Mouse (Mus musculus): ENCODE measurements around the gene Mterf4. TPM values are rescaled to one million over a fixed set of nuclear protein-coding genes. Genes with fewer than 3 reads are reported as not detected.
"Not testable (repeated sequence)": the region's sequence is repeated elsewhere in the genome, so short reads cannot be mapped to it uniquely, and the experiment has no call there.

The Mterf4 gene
- polyA plus RNA-seq, 1 experiment from 2014 or later = 26.6 TPM

DNA sequence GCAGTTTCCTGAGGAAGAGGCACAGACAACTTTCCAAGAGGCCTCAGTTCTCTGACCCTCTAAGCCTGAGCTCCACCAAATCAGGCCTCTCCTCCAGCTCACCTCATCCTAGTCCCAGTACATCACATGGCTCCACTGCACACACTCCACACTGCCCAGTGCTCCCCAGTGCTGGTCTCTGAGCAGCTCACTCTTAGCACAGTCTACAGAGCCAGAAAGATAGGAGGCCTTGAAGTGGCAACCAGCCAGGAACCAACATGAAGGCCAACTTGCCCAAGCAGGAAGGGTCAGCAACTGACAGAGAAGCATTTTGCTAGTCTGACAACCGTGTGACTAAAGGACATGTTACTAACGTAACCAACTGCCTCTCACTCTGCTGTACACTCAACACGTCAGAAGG is 5.1 kb downstream of the Mterf4 start:
- ATAC-seq = no peak
- Histone ChIP-seq H3K4me1 (ENCODE audit: control insufficient read depth, insufficient read depth, low read length) (peaks cover 7% of the 10 kb centered on the region), H3K9me3 (ENCODE audit: control insufficient read depth, low read length) (no peaks in the 10 kb centered on the region), H3K4me3 (ENCODE audit: low read length) (no peak overlapping the region), H3K27ac (ENCODE audit: low read length) (no peak overlapping the region), H3K36me3 (ENCODE audit: control insufficient read depth, insufficient read depth, low read length) (0 out of 2 replicates have a peak, but pooled peaks cover 7% of the 10 kb centered on the region), H3K27me3 (replicated peaks; ENCODE audit: control insufficient read depth, insufficient read depth, low read length) (no peaks in the 10 kb centered on the region), H3K9ac (ENCODE audit: low read depth, low read length) (no peak overlapping the region), H3K4me2 (ENCODE audit: low read depth, low read length) (no peak overlapping the region)
- 96% methylated on average over 3 of the region's 3 CpGs for WGBS

DNA sequence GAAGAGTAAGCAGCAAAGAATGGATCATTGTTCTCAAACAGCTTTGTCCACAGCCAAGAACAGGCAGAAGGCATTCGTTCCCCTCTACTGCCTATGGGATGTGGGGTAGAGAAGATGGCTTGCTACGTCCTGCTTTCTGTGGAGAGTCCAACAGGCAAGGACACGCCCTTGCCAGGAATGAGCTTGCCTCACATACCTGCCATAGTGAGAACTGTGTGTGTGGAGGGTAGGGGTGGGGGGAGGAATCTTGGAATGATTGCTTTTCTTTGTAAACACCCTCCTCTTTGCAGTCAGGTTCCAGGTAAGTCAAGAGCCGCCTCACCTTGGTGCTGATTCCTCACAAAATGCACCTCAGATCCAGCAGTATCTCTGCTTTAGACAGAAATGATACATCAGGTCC is 5.9 kb downstream of the Mterf4 start:
- 0 out of 2 replicates have a peak, but pooled peaks have one; percentile 36 for ATAC-seq
- Histone ChIP-seq H3K36me3 (ENCODE audit: control insufficient read depth, insufficient read depth, low read length) (0 out of 2 replicates have a peak, but pooled peaks cover 7% of the 10 kb centered on the region), H3K9me3 (ENCODE audit: control insufficient read depth, low read length) (no peaks in the 10 kb centered on the region), H3K4me2 (ENCODE audit: low read depth, low read length) (no peak overlapping the region), H3K27ac (ENCODE audit: low read length) (no peak overlapping the region), H3K4me1 (ENCODE audit: control insufficient read depth, insufficient read depth, low read length) (peaks cover 3% of the 10 kb centered on the region), H3K27me3 (replicated peaks; ENCODE audit: control insufficient read depth, insufficient read depth, low read length) (no peaks in the 10 kb centered on the region), H3K4me3 (ENCODE audit: low read length) (no peak overlapping the region), H3K9ac (ENCODE audit: low read depth, low read length) (no peak overlapping the region)
- 62% methylated on average over 4 of the region's 4 CpGs for WGBS

DNA sequence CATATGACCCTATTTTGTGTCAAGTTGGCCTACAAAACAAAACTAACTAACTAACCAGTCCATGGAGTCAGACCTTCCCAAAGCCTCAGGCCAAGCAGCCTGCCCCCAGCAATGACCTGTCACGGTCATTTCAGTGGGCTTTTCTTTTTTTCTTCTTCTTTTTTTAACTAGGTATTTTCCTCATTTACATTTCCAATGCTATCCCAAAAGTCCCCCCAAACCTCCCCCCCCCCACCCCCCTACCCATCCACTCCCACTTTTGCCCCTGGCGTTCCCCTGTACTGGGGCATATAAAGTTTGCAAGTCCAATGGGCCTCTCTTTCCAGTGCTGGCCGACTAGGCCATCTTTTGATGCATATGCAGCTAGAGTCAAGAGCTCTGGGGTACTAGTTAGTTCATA is 11.2 kb downstream of the Mterf4 start:
- H3K36me3 ChIP-seq (ENCODE audit: control insufficient read depth, insufficient read depth, low read length); H3K27me3 ChIP-seq (replicated peaks; ENCODE audit: control insufficient read depth, insufficient read depth, low read length); H3K9me3 ChIP-seq (ENCODE audit: control insufficient read depth, low read length); H3K9ac ChIP-seq (ENCODE audit: low read depth, low read length); H3K4me3 ChIP-seq (ENCODE audit: low read length); H3K27ac ChIP-seq (ENCODE audit: low read length); ATAC-seq; H3K4me2 ChIP-seq (ENCODE audit: low read depth, low read length); H3K4me1 ChIP-seq (ENCODE audit: control insufficient read depth, insufficient read depth, low read length): not testable (repeated sequence)
- 80% methylated on average over 3 of the region's 3 CpGs for WGBS

DNA sequence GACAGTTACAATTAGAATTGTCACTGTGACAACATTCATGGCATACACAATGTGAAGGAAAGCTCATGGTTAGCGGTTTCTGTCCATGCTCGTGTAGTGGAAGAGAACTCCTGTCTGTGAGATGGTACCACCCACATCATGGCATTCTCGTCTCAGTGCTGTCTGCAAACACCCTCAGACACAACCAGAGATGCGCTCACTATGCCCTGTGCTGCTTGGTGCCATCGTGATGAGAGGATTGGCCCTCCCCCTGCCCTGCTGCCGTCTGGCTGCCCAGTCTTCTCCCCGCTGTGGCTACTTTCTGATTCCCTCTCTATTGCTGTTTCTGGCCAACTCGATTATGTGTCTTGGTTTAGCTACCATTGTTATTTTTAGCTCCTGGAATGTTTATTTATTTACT is 13.7 kb downstream of the Mterf4 start:
- H3K36me3 ChIP-seq (ENCODE audit: control insufficient read depth, insufficient read depth, low read length) = 0 out of 2 replicates have a peak, but pooled peaks cover 5% of the 10 kb centered on the region
- ATAC-seq = no peak
- H3K4me3 ChIP-seq (ENCODE audit: low read length) = no peak overlapping the region
- H3K4me1 ChIP-seq (ENCODE audit: control insufficient read depth, insufficient read depth, low read length) = no peaks in the 10 kb centered on the region
- no peaks in the 10 kb centered on the region for H3K27me3 ChIP-seq (replicated peaks; ENCODE audit: control insufficient read depth, insufficient read depth, low read length)
- H3K9ac ChIP-seq (ENCODE audit: low read depth, low read length) = no peak overlapping the region
- H3K27ac ChIP-seq (ENCODE audit: low read length) = no peak overlapping the region
- 68% methylated on average over 8 of the region's 8 CpGs for WGBS
- H3K4me2 ChIP-seq (ENCODE audit: low read depth, low read length) = no peak overlapping the region
- H3K9me3 ChIP-seq (ENCODE audit: control insufficient read depth, low read length) = no peaks in the 10 kb centered on the region

DNA sequence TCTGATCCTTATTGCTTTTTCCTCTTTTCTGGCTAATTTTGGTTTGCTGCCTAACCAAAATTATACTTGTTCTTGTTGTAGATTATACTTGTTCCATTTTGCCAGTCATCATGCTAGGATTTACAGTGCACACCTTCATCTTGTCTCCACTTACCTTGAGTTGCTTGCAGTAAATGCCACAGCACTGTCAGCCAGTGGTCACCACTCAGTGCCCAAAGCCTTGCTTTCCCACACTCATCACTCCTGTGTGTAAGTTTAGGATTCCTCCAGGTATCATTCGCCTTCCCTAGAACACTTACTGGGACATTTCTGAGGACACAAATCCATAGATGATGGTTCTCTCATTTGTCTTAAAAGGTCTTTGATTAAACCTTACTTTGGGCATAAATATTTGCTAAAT is 14.1 kb downstream of the Mterf4 start:
- no peak overlapping the region for H3K27ac ChIP-seq (ENCODE audit: low read length)
- no peaks in the 10 kb centered on the region for H3K4me1 ChIP-seq (ENCODE audit: control insufficient read depth, insufficient read depth, low read length)
- no peaks in the 10 kb centered on the region for H3K9me3 ChIP-seq (ENCODE audit: control insufficient read depth, low read length)
- ATAC-seq = no peak
- H3K36me3 ChIP-seq (ENCODE audit: control insufficient read depth, insufficient read depth, low read length) = 0 out of 2 replicates have a peak, but pooled peaks cover 5% of the 10 kb centered on the region
- no peak overlapping the region for H3K4me3 ChIP-seq (ENCODE audit: low read length)
- H3K27me3 ChIP-seq (replicated peaks; ENCODE audit: control insufficient read depth, insufficient read depth, low read length) = no peaks in the 10 kb centered on the region
- H3K9ac ChIP-seq (ENCODE audit: low read depth, low read length) = no peak overlapping the region
- no peak overlapping the region for H3K4me2 ChIP-seq (ENCODE audit: low read depth, low read length)
- WGBS = 88% methylated on average over 1 of the region's 1 CpGs

DNA sequence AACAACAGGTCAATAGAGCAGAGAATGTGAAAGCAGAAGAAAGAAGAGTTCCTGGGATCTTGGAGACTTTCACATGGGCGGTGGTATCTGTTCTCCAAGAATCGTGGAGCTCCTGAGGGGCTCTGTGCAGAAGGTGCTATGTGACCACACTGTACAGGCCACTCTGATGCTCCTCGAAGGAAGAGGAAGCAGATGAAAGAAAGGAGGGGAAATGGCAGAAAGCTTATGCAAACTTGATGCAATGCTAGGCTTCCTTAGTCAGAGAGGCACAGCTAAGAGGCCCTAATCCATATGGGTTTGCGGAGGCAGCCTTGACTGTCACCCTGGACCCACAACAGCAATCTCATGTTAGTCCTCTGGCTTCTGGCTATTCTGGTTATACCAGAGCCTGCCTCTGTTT is 14.8 kb downstream of the Mterf4 start:
- Histone ChIP-seq H3K9me3 (ENCODE audit: control insufficient read depth, low read length) (no peaks in the 10 kb centered on the region), H3K36me3 (ENCODE audit: control insufficient read depth, insufficient read depth, low read length) (0 out of 2 replicates have a peak, but pooled peaks cover 4% of the 10 kb centered on the region), H3K27me3 (replicated peaks; ENCODE audit: control insufficient read depth, insufficient read depth, low read length) (no peaks in the 10 kb centered on the region), H3K4me2 (ENCODE audit: low read depth, low read length) (no peak overlapping the region), H3K9ac (ENCODE audit: low read depth, low read length) (no peak overlapping the region), H3K27ac (ENCODE audit: low read length) (no peak overlapping the region), H3K4me3 (ENCODE audit: low read length) (no peak overlapping the region), H3K4me1 (ENCODE audit: control insufficient read depth, insufficient read depth, low read length) (no peaks in the 10 kb centered on the region)
- WGBS = 77% methylated on average over 4 of the region's 4 CpGs
- no peak for ATAC-seq

DNA sequence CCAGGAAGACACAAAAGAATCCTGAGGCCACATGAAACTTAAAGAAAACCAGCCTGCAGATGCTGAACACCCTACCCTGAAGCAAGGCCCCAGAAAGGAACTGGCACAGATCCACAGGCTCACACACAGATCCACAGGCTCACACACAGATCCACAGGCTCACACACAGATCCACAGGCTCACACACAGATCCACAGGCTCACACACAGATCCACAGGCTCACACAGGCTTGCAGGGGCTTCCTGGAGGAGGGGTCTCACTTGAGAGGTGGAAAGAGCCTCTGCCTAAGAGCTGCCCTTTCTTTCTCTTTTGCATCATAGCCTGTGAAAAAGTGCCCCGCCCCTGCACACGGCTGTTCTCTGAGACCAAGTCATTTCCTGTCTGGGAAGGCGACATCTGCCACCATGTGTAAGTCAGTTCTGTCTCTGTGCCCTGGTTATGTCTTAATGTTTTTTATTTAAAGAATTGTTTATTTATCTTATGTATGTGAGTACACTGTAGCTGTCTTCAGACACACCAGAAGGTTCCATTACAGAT is 16.0 kb downstream of the Mterf4 start:
- WGBS = 31% methylated on average over 3 of the region's 3 CpGs
- no peak overlapping the region for H3K4me3 ChIP-seq (ENCODE audit: low read length)
- H3K27me3 ChIP-seq (replicated peaks; ENCODE audit: control insufficient read depth, insufficient read depth, low read length) = no peaks in the 10 kb centered on the region
- no peak overlapping the region for H3K4me2 ChIP-seq (ENCODE audit: low read depth, low read length)
- no peaks in the 10 kb centered on the region for H3K36me3 ChIP-seq (ENCODE audit: control insufficient read depth, insufficient read depth, low read length)
- no peak for ATAC-seq
- H3K27ac ChIP-seq (ENCODE audit: low read length) = no peak overlapping the region
- H3K9ac ChIP-seq (ENCODE audit: low read depth, low read length) = no peak overlapping the region
- no peaks in the 10 kb centered on the region for H3K9me3 ChIP-seq (ENCODE audit: control insufficient read depth, low read length)
- no peaks in the 10 kb centered on the region for H3K4me1 ChIP-seq (ENCODE audit: control insufficient read depth, insufficient read depth, low read length)

DNA sequence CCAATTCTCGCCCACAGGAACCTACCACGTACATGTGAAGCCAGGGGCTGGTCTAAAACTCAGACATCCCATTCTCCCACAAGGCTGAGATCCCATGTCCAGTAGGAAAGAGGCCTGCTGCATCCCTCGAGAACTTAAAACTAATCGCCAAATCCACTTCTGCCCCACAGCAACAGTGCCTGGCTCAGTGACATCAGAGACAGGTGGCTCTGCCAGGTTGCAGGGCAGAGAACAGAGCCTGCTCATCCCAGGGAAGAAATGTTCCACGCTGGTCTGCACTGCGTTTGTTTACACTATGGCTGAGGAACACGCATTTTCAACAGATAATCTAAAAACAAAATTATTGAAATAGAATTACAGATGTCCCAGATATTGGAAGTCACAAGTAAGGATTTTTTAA is 28.7 kb downstream of the Mterf4 start:
- Histone ChIP-seq H3K36me3 (ENCODE audit: control insufficient read depth, insufficient read depth, low read length) (no peaks in the 10 kb centered on the region), H3K4me1 (ENCODE audit: control insufficient read depth, insufficient read depth, low read length) (no peaks in the 10 kb centered on the region), H3K4me2 (ENCODE audit: low read depth, low read length) (no peak overlapping the region), H3K9ac (ENCODE audit: low read depth, low read length) (no peak overlapping the region), H3K4me3 (ENCODE audit: low read length) (no peak overlapping the region), H3K27ac (ENCODE audit: low read length) (no peak overlapping the region), H3K27me3 (replicated peaks; ENCODE audit: control insufficient read depth, insufficient read depth, low read length) (no peaks in the 10 kb centered on the region), H3K9me3 (ENCODE audit: control insufficient read depth, low read length) (no peaks in the 10 kb centered on the region)
- WGBS = 60% methylated on average over 7 of the region's 7 CpGs
- no peak for ATAC-seq

DNA sequence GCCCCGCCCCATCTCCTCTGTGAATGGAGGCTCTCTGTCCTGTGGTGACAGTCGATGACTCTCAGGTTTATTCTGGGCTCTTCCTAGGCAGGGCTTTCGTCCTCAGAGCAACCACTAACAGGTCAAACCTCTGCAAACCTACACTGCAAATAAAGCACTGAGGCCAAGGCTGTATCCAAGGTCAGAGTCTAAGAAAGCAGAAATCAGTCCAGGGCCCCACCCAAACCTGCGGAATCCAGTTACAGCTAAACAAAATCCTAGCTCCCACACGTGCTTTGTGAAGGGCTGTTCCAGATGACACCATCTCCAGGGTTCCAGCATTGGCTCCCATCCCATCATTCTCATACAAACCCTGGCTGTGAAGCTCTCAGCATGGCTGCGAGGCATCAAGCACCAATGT is 30.2 kb downstream of the Mterf4 start:
- Histone ChIP-seq H3K27me3 (replicated peaks; ENCODE audit: control insufficient read depth, insufficient read depth, low read length) (no peaks in the 10 kb centered on the region), H3K36me3 (ENCODE audit: control insufficient read depth, insufficient read depth, low read length) (no peaks in the 10 kb centered on the region), H3K4me2 (ENCODE audit: low read depth, low read length) (no peak overlapping the region), H3K9me3 (ENCODE audit: control insufficient read depth, low read length) (no peaks in the 10 kb centered on the region), H3K4me1 (ENCODE audit: control insufficient read depth, insufficient read depth, low read length) (no peaks in the 10 kb centered on the region), H3K27ac (ENCODE audit: low read length) (no peak overlapping the region), H3K4me3 (ENCODE audit: low read length) (no peak overlapping the region), H3K9ac (ENCODE audit: low read depth, low read length) (no peak overlapping the region)
- ATAC-seq = peak; percentile 11; the same call in 1 of the 2 replicates
- WGBS = 61% methylated on average over 6 of the region's 6 CpGs

DNA sequence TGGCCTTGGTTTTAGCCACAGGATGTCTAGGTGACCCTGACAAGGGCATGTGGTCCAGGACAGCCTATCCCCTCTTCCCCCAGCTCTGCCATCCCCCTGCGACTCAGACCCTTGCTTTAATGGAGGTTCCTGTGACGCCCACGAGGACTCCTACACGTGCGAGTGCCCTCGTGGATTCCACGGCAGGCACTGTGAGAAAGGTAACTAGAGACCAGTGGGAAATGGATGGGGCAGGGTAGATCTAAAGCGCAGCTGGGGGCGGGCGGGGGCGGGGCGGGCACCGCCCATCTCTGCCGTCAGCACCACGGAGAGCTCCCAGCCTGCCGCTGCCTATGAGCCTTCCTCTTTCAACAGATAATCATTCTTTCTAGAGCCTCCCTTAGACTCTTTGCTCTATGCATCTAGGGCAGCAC is 33.3 kb downstream of the Mterf4 start:
- H3K4me3 ChIP-seq (ENCODE audit: low read length) = no peak overlapping the region
- no peak overlapping the region for H3K9ac ChIP-seq (ENCODE audit: low read depth, low read length)
- 4% methylated on average over 16 of the region's 16 CpGs for WGBS
- no peaks in the 10 kb centered on the region for H3K9me3 ChIP-seq (ENCODE audit: control insufficient read depth, low read length)
- no peaks in the 10 kb centered on the region for H3K4me1 ChIP-seq (ENCODE audit: control insufficient read depth, insufficient read depth, low read length)
- H3K27me3 ChIP-seq (replicated peaks; ENCODE audit: control insufficient read depth, insufficient read depth, low read length) = no peaks in the 10 kb centered on the region
- H3K27ac ChIP-seq (ENCODE audit: low read length) = no peak overlapping the region
- 0 out of 2 replicates have a peak overlapping the region, but pooled peaks have one; percentile 5 for H3K4me2 ChIP-seq (ENCODE audit: low read depth, low read length)
- H3K36me3 ChIP-seq (ENCODE audit: control insufficient read depth, insufficient read depth, low read length) = no peaks in the 10 kb centered on the region
- ATAC-seq = peak; percentile 36; the same call in 1 of the 2 replicates
